Mouse (Mus musculus): ENCODE data around the gene Calcoco2. TPM values are rescaled to one million over a fixed set of nuclear protein-coding genes. Genes with fewer than 3 reads are reported as not detected.

The Calcoco2 gene
- total and polyA plus RNA-seq, 3 experiments: not detected

DNA sequence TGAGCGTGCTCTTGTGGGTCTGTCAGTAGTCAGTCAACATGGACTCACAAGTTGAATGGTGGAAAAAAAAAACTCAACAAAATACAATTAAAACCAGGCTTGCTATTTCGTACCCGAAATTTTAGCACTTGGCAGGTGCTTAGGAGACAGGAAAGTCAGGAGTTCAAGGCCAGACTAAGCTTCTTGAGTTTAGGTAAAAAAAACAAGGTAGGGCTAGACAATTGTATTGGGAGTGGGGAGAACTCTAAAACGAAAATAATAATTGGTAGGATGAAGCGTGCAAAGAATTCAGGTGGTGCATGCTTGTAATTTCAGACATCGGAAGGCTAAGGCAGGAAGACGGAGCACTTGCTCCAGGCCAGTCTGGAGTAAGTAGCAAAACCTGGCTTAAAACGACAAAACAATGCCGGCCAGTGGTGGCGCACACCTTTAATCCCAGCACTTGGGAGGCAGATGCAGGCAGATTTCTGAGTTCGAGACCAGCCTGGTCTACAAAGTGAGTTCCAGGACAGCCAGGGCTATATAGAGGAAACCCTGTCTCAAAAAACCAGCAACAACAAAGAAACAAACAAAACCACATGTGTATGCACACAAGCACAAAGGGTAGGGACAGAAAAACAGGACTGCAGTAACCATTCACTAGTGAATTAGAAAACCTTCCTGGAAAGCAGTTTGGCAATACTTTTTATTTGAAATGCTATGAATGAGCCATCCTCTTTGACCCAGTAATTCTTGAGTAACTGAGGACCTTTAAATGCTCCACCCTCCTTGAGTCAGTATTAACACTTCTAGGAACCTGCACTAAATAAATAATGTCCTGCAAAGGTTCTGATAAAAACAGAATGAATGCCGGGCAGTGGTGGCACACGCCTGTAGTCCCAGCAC, 35.3 kb downstream of the Calcoco2 start:
- no peak for TF ChIP-seq POLR2A (IDR thresholded peaks at IDR 0.05; ENCODE audit: insufficient read depth, low read depth, low read length)
- Histone ChIP-seq H3K9ac (ENCODE audit: low read depth, low read length) (0 out of 2 replicates have a peak overlapping the region, but pooled peaks have one; percentile 27), H3K27me3 (ENCODE audit: control insufficient read depth, insufficient read depth, low read length) (no peaks in the 10 kb centered on the region), H3K27ac (peak overlapping the region; percentile 81), H3K36me3 (ENCODE audit: control insufficient read depth, insufficient read depth, low read length) (no peaks in the 10 kb centered on the region), H3K4me3 (peak overlapping the region; percentile 58), H3K79me2 (replicated peaks; ENCODE audit: control insufficient read depth, insufficient read depth, low read length) (no peaks in the 10 kb centered on the region), H3K4me1 (ENCODE audit: control insufficient read depth, insufficient read depth, low read length) (peaks cover 1% of the 10 kb centered on the region)
- intact Hi-C loops (cut with DNase I): no loop called here
- WGBS: 63% methylated on average over 13 of the region's 13 CpGs
- DNase-seq: no peak

DNA sequence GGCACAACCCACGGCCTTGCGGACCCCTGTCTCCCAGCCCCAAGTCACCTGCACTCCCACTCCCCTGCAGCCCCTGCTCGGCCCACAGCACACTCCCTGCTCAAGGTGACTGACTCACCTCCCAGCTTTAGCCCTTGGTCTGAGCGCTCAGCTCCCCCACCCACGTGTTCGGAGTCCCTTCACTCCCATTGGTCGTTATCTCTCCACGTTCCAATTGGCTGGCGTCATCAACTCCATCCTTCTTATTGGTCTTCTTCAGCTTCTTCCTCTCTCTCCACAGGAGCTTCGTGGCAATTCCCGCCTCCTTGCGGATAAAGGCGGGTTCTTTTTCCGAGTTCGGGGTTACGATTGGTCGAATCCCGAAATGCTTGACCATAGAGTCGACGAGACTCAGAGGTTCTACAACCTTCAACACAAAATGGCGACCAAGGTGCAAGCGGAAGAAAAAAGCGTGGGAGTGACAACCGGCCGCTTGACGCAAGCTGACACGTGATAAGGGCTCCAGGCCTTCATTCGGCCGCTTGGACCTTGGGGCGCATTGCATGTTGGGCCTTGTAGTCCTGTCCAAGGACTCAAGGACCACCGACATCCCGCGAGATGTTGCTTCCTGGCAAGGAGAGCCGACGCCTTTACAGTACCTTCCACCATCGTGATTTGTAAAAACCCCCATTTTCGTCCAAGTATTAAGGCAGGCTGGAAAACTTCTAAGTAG, 36.1 kb downstream of the Calcoco2 start, which contains the start of gene Atp5g1:
TSS of gene Atp5g1 (minus strand) at position 162 of the 712 bp plus-strand sequence.
- H3K9ac ChIP-seq (ENCODE audit: low read depth, low read length): peak within 1 kb of the TSS; percentile 78
- H3K27me3 ChIP-seq (ENCODE audit: control insufficient read depth, insufficient read depth, low read length): no peaks in the 10 kb centered on the region
- peak within 1 kb of the TSS; percentile 96 for H3K27ac ChIP-seq
- DNase-seq: peak; percentile 96 to 100
- H3K36me3 ChIP-seq (ENCODE audit: control insufficient read depth, insufficient read depth, low read length): peaks cover 2% of the 10 kb centered on the region; the same call in 1 of the 2 replicates
- H3K4me1 ChIP-seq (ENCODE audit: control insufficient read depth, insufficient read depth, low read length): peaks cover 1% of the 10 kb centered on the region
- H3K79me2 ChIP-seq (replicated peaks; ENCODE audit: control insufficient read depth, insufficient read depth, low read length): no peaks in the 10 kb centered on the region
- intact Hi-C loops (cut with DNase I): no loop called here
- under 1% methylated on average over 37 of the region's 37 CpGs for WGBS
- TF ChIP-seq CTCF (IDR thresholded peaks at IDR 0.05): peak; percentile 37
- peak; percentile 99 for TF ChIP-seq POLR2A (IDR thresholded peaks at IDR 0.05; ENCODE audit: insufficient read depth, low read depth, low read length)
- 0 out of 2 replicates have a peak, but pooled peaks have one; percentile 38 for TF ChIP-seq EP300 (IDR thresholded peaks at IDR 0.05; ENCODE audit: insufficient read depth, low read depth, low read length)
- H3K4me3 ChIP-seq: peak within 1 kb of the TSS; percentile 82

DNA sequence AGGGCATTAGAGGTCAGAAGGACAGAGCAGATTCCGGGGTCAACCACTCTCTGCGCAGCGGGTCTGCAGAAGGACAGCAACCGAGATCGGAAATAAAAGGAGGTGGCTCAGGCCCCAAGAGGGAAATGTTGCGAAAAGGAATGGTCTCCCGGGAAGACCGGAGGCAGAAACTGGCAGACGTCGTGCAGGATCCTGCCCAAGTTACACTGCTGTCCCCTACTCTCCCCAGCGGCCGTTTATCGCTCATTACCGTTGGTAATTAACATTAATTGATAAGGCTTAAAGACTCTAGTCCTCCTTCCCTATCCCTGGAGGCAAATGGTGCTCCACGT, 36.6 kb downstream of the Calcoco2 start:
- Histone ChIP-seq H3K4me1 (ENCODE audit: control insufficient read depth, insufficient read depth, low read length) (peaks cover 1% of the 10 kb centered on the region), H3K9ac (ENCODE audit: low read depth, low read length) (peak overlapping the region; percentile 78), H3K27me3 (ENCODE audit: control insufficient read depth, insufficient read depth, low read length) (no peaks in the 10 kb centered on the region), H3K27ac (peak overlapping the region; percentile 96), H3K4me3 (peak overlapping the region; percentile 82), H3K36me3 (ENCODE audit: control insufficient read depth, insufficient read depth, low read length) (peaks cover 5% of the 10 kb centered on the region; the same call in 1 of the 2 replicates), H3K79me2 (replicated peaks; ENCODE audit: control insufficient read depth, insufficient read depth, low read length) (no peaks in the 10 kb centered on the region)
- under 1% methylated on average over 15 of the region's 15 CpGs for WGBS
- intact Hi-C loops (cut with DNase I): no loop called here
- DNase-seq: no peak
- TF ChIP-seq CTCF (IDR thresholded peaks at IDR 0.05) (no peak), EP300 (IDR thresholded peaks at IDR 0.05; ENCODE audit: insufficient read depth, low read depth, low read length) (no peak), POLR2A (IDR thresholded peaks at IDR 0.05; ENCODE audit: insufficient read depth, low read depth, low read length) (no peak)

DNA sequence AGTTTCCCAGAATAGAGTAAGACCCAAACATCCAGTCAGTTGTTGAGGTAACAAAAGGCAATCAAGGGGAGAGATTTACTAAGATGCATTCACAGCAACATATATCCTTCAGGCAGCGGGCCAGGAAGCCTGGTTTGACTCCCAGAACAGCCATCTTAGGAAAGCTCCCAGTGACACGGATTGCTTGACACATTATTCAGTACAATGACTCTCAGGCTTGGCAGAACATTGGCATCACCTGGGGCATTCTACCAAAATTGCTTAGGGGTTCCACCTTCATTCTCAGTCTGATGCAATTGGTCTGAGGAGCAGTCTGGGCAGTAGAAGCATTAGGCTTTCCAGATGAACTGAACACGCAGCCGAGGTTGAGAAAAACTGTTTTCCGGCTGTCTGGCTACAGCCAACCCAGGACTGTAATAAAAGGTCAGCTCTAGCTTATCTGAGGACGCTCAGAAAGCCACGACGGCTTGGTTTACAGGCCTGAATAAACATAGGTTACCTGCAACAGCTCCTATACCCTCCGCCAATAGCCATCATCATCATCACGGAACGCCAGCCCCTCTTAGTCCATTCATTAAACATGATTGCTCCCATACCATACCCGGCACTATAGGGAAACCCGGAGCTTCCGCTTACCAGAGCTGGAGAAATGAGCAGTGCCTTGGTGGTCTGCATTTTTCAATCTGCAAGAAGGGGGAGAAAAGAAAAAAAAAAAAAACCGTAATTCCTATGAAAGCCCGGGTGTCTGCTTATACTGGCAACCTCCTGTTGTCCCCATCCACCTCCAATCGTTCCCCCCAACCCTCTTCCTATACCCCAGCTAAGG, 37.2 kb downstream of the Calcoco2 start:
- no peaks in the 10 kb centered on the region for H3K79me2 ChIP-seq (replicated peaks; ENCODE audit: control insufficient read depth, insufficient read depth, low read length)
- peak in 1 of 2 experiments; percentile 22 for DNase-seq
- peaks cover 5% of the 10 kb centered on the region; the same call in 1 of the 2 replicates for H3K36me3 ChIP-seq (ENCODE audit: control insufficient read depth, insufficient read depth, low read length)
- intact Hi-C loops (cut with DNase I): loop anchor here (1.0 kb wide), 1 partner anchor 8 kb away; no protein-coding TSS in a partner anchor
- H3K27me3 ChIP-seq (ENCODE audit: control insufficient read depth, insufficient read depth, low read length): no peaks in the 10 kb centered on the region
- peaks cover 1% of the 10 kb centered on the region for H3K4me1 ChIP-seq (ENCODE audit: control insufficient read depth, insufficient read depth, low read length)
- TF ChIP-seq POLR2A (IDR thresholded peaks at IDR 0.05; ENCODE audit: insufficient read depth, low read depth, low read length) (no peak), EP300 (IDR thresholded peaks at IDR 0.05; ENCODE audit: insufficient read depth, low read depth, low read length) (no peak), CTCF (IDR thresholded peaks at IDR 0.05) (no peak)
- WGBS: 6% methylated on average over 17 of the region's 17 CpGs
- peak overlapping the region; percentile 96 for H3K27ac ChIP-seq
- H3K4me3 ChIP-seq: peak overlapping the region; percentile 82
- H3K9ac ChIP-seq (ENCODE audit: low read depth, low read length): peak overlapping the region; percentile 78

DNA sequence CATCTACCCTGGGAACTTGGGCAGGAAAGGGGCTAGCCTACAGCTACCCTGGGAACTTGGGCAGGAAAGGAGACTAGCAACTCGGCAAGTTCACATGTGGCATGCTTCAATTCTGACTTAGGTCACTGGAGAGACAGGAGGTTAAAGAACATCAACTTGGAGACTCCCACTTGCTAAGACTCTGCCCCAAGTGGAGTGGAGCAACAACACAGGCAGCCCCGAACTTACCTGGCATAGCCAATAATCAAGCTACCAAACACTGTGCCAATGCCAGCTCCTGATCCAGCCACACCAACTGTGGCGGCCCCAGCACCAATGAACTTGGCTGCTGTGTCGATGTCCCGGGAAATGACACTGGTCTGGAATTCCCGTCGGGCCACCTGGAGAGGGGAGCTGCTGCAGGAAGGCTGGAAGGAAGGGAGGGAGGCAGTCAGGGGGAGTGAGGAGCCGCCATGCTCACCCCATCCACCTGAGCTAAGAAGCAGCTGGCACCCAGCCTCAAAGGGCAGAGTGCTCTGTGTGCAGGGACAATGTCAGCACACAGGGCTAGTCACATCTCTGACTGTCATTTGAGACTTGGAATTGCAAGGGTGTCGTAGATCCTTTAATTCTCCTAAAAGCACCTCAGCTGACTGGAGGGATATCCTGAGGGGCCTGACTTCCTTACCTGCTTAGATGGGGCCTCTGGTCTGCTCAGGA, 38.3 kb downstream of the Calcoco2 start:
- Histone ChIP-seq H3K27me3 (ENCODE audit: control insufficient read depth, insufficient read depth, low read length) (no peaks in the 10 kb centered on the region), H3K4me3 (peak overlapping the region; percentile 82), H3K27ac (peak overlapping the region; percentile 96), H3K36me3 (ENCODE audit: control insufficient read depth, insufficient read depth, low read length) (peaks cover 5% of the 10 kb centered on the region; the same call in 1 of the 2 replicates), H3K9ac (ENCODE audit: low read depth, low read length) (peak overlapping the region; percentile 49), H3K79me2 (replicated peaks; ENCODE audit: control insufficient read depth, insufficient read depth, low read length) (no peaks in the 10 kb centered on the region), H3K4me1 (ENCODE audit: control insufficient read depth, insufficient read depth, low read length) (peaks cover 3% of the 10 kb centered on the region)
- no peak for TF ChIP-seq CTCF (IDR thresholded peaks at IDR 0.05)
- no peak for TF ChIP-seq EP300 (IDR thresholded peaks at IDR 0.05; ENCODE audit: insufficient read depth, low read depth, low read length)
- TF ChIP-seq POLR2A (IDR thresholded peaks at IDR 0.05; ENCODE audit: insufficient read depth, low read depth, low read length): no peak
- intact Hi-C loops (cut with DNase I): no loop called here
- DNase-seq: no peak
- WGBS: 47% methylated on average over 9 of the region's 9 CpGs
